Mouse (Mus musculus) heart, embryonic 12.5 days (tissue): ENCODE measurements at regions not wholly inside any gene's neighbourhood (a gene's known extent, or its start where the extent isn't known, plus 50 kb on each side); places are given as distances from the start of the nearest gene placed in this dataset.
A peak's percentile ranks its signal among the peaks of the same experiment; 100 is the strongest.

Experiments used
- ATAC-seq: fragments of 200-750 bp; cut with Nextera tagmentation; 2 replicates; pipeline ENCODE4 v1.8.0; 2017; ENCODE audit warnings: moderate TSS enrichment, moderate library complexity; ENCODE audit not compliant: insufficient number of reproducible peaks, low FRiP score
- H3K27ac ChIP-seq: fragments of 300-500 bp; sonication (generic); 2 replicates; pipeline ENCODE4 v1.5.1; 2016; ENCODE audit warnings: mild to moderate bottlenecking, moderate library complexity; ENCODE audit not compliant: poor library complexity, severe bottlenecking
- H3K27me3 ChIP-seq: fragments of 300-500 bp; sonication (generic); replicated peaks from 2 replicates; pipeline ENCODE4 v1.6.1; 2016; ENCODE audit warnings: mild to moderate bottlenecking, moderate library complexity
- H3K36me3 ChIP-seq: fragments of 300-500 bp; sonication (generic); 2 replicates; pipeline ENCODE4 v1.6.1; 2016; ENCODE audit warnings: mild to moderate bottlenecking, moderate library complexity
- H3K4me1 ChIP-seq: fragments of 300-500 bp; sonication (generic); replicated peaks from 2 replicates; pipeline ENCODE4 v1.6.1; 2016; ENCODE audit warnings: mild to moderate bottlenecking
- H3K4me2 ChIP-seq: fragments of 300-500 bp; sonication (generic); 2 replicates; pipeline ENCODE4 v1.6.1; 2016; ENCODE audit warnings: mild to moderate bottlenecking, moderate library complexity
- H3K4me3 ChIP-seq: fragments of 300-500 bp; sonication (generic); 2 replicates; pipeline ENCODE4 v1.5.1; 2016; ENCODE audit warnings: mild to moderate bottlenecking
- H3K9ac ChIP-seq: fragments of 300-500 bp; sonication (generic); 2 replicates; pipeline ENCODE4 v1.6.1; 2016; ENCODE audit warnings: mild to moderate bottlenecking, moderate library complexity
- H3K9me3 ChIP-seq: fragments of 300-500 bp; sonication (generic); replicated peaks from 2 replicates; pipeline ENCODE4 v1.6.1; 2016; ENCODE audit warnings: mild to moderate bottlenecking, moderate library complexity
- WGBS: fragments of 180-500 bp; shearing (Covaris S2); methylation state at CpG from one replicate; pipeline ENCODE4 v1.1.7; 2016; 5-methylcytosine and 5-hydroxymethylcytosine counted together

GRCm38 (mm10) chr12:14088960-14089359 lies 62.9 kb downstream of the Fam84a start:
- Histone ChIP-seq H3K36me3 (no peaks in the 10 kb centered on the region), H3K4me1 (no peaks in the 10 kb centered on the region), H3K9ac (no peak overlapping the region), H3K9me3 (no peaks in the 10 kb centered on the region), H3K27me3 (no peaks in the 10 kb centered on the region), H3K27ac (no peak overlapping the region), H3K4me2 (no peak overlapping the region), H3K4me3 (no peak overlapping the region)
- WGBS = 41% methylated on average over 2 of the region's 2 CpGs
- no peak for ATAC-seq

- H3K27ac ChIP-seq = no peak overlapping the region
- H3K9me3 ChIP-seq = no peaks in the 10 kb centered on the region
- no peaks in the 10 kb centered on the region for H3K4me1 ChIP-seq
- no peaks in the 10 kb centered on the region for H3K36me3 ChIP-seq
- 79% methylated on average over 3 of the region's 3 CpGs for WGBS
- no peaks in the 10 kb centered on the region for H3K27me3 ChIP-seq
- no peak overlapping the region for H3K4me3 ChIP-seq
- no peak for ATAC-seq
- H3K9ac ChIP-seq = no peak overlapping the region
- no peak overlapping the region for H3K4me2 ChIP-seq
Measured at GRCm38 (mm10) chr12:14082771-14083170, 69.1 kb downstream of the Fam84a start.

- Histone ChIP-seq H3K4me3 (no peak overlapping the region), H3K36me3 (no peaks in the 10 kb centered on the region), H3K9me3 (no peaks in the 10 kb centered on the region), H3K27ac (no peak overlapping the region), H3K27me3 (no peaks in the 10 kb centered on the region), H3K4me1 (no peaks in the 10 kb centered on the region), H3K4me2 (no peak overlapping the region), H3K9ac (no peak overlapping the region)
- no peak for ATAC-seq
- WGBS = 47% methylated on average over 1 of the region's 1 CpGs
Measured at GRCm38 (mm10) chr12:14079892-14080291, 72.0 kb downstream of the Fam84a start.

GRCm38 (mm10) chr12:14069049-14069448 lies 82.8 kb downstream of the Fam84a start:
- Histone ChIP-seq H3K9ac (no peak overlapping the region), H3K27ac (no peak overlapping the region), H3K36me3 (no peaks in the 10 kb centered on the region), H3K4me2 (no peak overlapping the region), H3K9me3 (no peaks in the 10 kb centered on the region), H3K4me3 (no peak overlapping the region), H3K27me3 (no peaks in the 10 kb centered on the region), H3K4me1 (0 out of 2 replicates have a peak, but pooled peaks cover 4% of the 10 kb centered on the region)
- ATAC-seq = peak; percentile 59; the same call in 1 of the 2 replicates
- 49% methylated on average over 4 of the region's 4 CpGs for WGBS

GRCm38 (mm10) chr12:14065401-14065800 lies 86.5 kb downstream of the Fam84a start:
- ATAC-seq = no peak
- Histone ChIP-seq H3K9me3 (no peaks in the 10 kb centered on the region), H3K4me2 (no peak overlapping the region), H3K36me3 (no peaks in the 10 kb centered on the region), H3K9ac (no peak overlapping the region), H3K27me3 (no peaks in the 10 kb centered on the region), H3K4me1 (0 out of 2 replicates have a peak, but pooled peaks cover 4% of the 10 kb centered on the region), H3K27ac (no peak overlapping the region), H3K4me3 (no peak overlapping the region)
- 69% methylated on average over 3 of the region's 3 CpGs for WGBS

GRCm38 (mm10) chr12:14063276-14063675 lies 88.6 kb downstream of the Fam84a start:
- no peaks in the 10 kb centered on the region for H3K27me3 ChIP-seq
- 71% methylated on average over 4 of the region's 4 CpGs for WGBS

GRCm38 (mm10) chr12:14056116-14056515 lies 95.7 kb downstream of the Fam84a start:
- H3K27ac ChIP-seq = no peak overlapping the region
- ATAC-seq = no peak
- H3K36me3 ChIP-seq = no peaks in the 10 kb centered on the region
- H3K27me3 ChIP-seq = no peaks in the 10 kb centered on the region
- no peaks in the 10 kb centered on the region for H3K9me3 ChIP-seq
- H3K4me2 ChIP-seq = no peak overlapping the region
- H3K4me1 ChIP-seq = no peaks in the 10 kb centered on the region
- H3K4me3 ChIP-seq = no peak overlapping the region
- 77% methylated on average over 4 of the region's 4 CpGs for WGBS
- H3K9ac ChIP-seq = no peak overlapping the region

More at GRCm38 (mm10) chr12:14063276-14063675, 88.6 kb downstream of the Fam84a start:
- H3K9ac ChIP-seq = no peak overlapping the region
- no peak overlapping the region for H3K4me3 ChIP-seq
- no peak overlapping the region for H3K27ac ChIP-seq
- H3K4me1 ChIP-seq = no peaks in the 10 kb centered on the region
- no peak for ATAC-seq
- no peaks in the 10 kb centered on the region for H3K9me3 ChIP-seq
- H3K4me2 ChIP-seq = no peak overlapping the region
- H3K36me3 ChIP-seq = no peaks in the 10 kb centered on the region

- no peak overlapping the region for H3K4me2 ChIP-seq
- no peaks in the 10 kb centered on the region for H3K4me1 ChIP-seq
- ATAC-seq = no peak
- no peaks in the 10 kb centered on the region for H3K27me3 ChIP-seq
- H3K4me3 ChIP-seq = no peak overlapping the region
- 73% methylated on average over 1 of the region's 1 CpGs for WGBS
- no peak overlapping the region for H3K9ac ChIP-seq
- no peak overlapping the region for H3K27ac ChIP-seq
- no peaks in the 10 kb centered on the region for H3K9me3 ChIP-seq
- H3K36me3 ChIP-seq = no peaks in the 10 kb centered on the region
Measured at GRCm38 (mm10) chr12:14032363-14032762, 119.5 kb downstream of the Fam84a start.

GRCm38 (mm10) chr12:14015271-14015670 lies 136.6 kb downstream of the Fam84a start:
- Histone ChIP-seq H3K4me2 (no peak overlapping the region), H3K27ac (no peak overlapping the region), H3K9ac (no peak overlapping the region), H3K36me3 (no peaks in the 10 kb centered on the region), H3K9me3 (no peaks in the 10 kb centered on the region), H3K4me1 (no peaks in the 10 kb centered on the region), H3K4me3 (no peak overlapping the region), H3K27me3 (no peaks in the 10 kb centered on the region)
- no peak for ATAC-seq

- ATAC-seq = no peak
- H3K9me3 ChIP-seq = no peaks in the 10 kb centered on the region
- H3K36me3 ChIP-seq = no peaks in the 10 kb centered on the region
- no peaks in the 10 kb centered on the region for H3K27me3 ChIP-seq
- H3K4me2 ChIP-seq = no peak overlapping the region
- H3K27ac ChIP-seq = no peak overlapping the region
- H3K9ac ChIP-seq = no peak overlapping the region
- no peaks in the 10 kb centered on the region for H3K4me1 ChIP-seq
- no peak overlapping the region for H3K4me3 ChIP-seq
- 61% methylated on average over 1 of the region's 1 CpGs for WGBS
Measured at GRCm38 (mm10) chr12:14005991-14006390, 145.9 kb downstream of the Fam84a start.

- no peaks in the 10 kb centered on the region for H3K4me1 ChIP-seq
- H3K27ac ChIP-seq = no peak overlapping the region
- no peak overlapping the region for H3K4me2 ChIP-seq
- ATAC-seq = no peak
- H3K27me3 ChIP-seq = no peaks in the 10 kb centered on the region
- H3K36me3 ChIP-seq = no peaks in the 10 kb centered on the region
- WGBS = 60% methylated on average over 1 of the region's 1 CpGs
- no peak overlapping the region for H3K4me3 ChIP-seq
- H3K9me3 ChIP-seq = no peaks in the 10 kb centered on the region
- no peak overlapping the region for H3K9ac ChIP-seq
Measured at GRCm38 (mm10) chr12:14001672-14002071, 150.2 kb downstream of the Fam84a start.

GRCm38 (mm10) chr12:13984396-13984776 lies 167.5 kb downstream of the Fam84a start:
- ATAC-seq = no peak
- Histone ChIP-seq H3K4me3 (no peak overlapping the region), H3K36me3 (no peaks in the 10 kb centered on the region), H3K4me1 (no peaks in the 10 kb centered on the region), H3K27ac (no peak overlapping the region), H3K9me3 (no peaks in the 10 kb centered on the region), H3K9ac (no peak overlapping the region), H3K4me2 (no peak overlapping the region), H3K27me3 (no peaks in the 10 kb centered on the region)
- 75% methylated on average over 1 of the region's 1 CpGs for WGBS
